Mouse (Mus musculus) yolk sac, embryonic 10.5 days (tissue): ENCODE results near the gene Opn4.

Source experiments
- DNase-seq: peaks from one replicate; pipeline ENCODE4 v3.0.0-alpha.2; 2017; ENCODE audit warnings: low spot score

Opn4 gene

DNA sequence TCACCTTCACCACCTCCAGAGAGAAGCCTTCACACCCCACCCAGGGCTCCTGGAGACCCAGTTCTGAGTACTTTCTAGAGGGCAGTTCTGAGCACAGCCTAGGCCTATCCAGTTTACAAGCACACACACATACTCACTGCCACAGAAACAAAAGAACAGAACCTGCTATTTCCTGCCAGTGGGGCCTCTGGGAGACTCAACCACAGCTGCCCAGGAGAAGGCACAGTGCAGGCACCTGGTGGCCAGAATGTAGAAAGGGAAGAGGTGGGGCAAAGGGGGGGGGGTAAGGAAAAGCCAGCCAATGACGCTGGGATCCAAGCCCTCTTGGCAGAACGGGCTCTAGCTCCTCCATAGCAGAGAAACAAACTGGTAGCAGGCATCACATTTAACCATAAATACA is 37.5 kb downstream of the Opn4 start:
- DNase-seq: no peak

DNA sequence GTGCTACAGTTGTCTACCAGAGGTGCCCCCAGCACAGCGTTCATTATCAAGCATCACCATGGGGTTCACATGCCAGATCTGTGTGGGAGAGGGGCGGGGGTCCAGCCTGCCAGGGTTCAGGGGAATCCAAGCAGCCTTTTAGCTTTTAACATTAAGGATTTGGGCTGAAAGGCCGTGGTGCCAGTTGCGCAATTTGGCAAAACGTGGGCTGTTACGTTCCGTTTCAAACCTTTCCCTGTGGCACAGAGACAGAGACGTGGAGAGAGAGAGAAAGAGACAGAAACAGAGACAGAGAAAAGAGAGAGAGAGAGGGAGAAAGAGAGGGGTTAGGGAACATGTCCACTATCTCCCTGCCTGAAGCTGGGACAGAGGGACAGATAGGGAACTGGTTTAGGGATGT is 38.3 kb downstream of the Opn4 start:
- DNase-seq: no peak

DNA sequence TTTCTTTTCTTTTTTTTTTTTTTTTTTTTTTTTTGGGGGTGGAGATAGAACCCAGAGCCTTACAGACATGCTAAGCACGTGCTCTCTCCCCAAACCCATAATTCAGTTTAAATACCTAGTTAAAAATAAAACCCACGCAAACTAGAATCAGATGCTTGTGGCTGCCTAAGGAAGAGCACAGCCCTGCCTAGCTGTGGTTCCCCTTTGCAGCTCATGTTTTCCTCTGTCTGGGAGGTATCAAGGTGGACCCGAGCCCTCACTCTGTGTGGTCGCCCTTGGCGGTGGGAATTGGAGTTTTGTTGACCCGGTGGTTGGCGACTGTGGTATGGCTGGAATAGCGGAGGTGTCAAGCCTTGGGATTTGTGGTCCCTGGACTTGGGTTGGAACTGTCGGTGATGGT is 41.0 kb downstream of the Opn4 start:
- DNase-seq: no peak

DNA sequence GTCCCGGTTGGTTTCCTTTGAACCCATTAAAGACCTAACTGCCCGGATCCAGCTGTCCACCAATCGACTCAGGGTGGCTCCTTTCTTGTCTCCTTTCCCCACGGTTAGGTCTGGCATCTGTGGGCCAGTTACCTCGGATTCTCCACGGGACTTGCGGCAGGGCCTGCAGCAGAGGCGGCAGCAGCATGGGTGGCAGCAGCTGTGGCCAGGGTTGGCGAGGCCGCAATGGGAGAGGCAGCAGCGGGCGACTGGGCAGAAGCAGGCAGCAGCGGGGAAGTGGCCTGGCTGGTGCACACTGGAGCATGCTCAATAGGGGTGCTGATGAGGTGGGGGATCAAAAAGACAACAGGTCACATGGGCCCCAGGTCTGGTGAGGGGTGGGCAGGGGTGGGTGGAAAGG is 44.7 kb downstream of the Opn4 start:
- DNase-seq: no peak

DNA sequence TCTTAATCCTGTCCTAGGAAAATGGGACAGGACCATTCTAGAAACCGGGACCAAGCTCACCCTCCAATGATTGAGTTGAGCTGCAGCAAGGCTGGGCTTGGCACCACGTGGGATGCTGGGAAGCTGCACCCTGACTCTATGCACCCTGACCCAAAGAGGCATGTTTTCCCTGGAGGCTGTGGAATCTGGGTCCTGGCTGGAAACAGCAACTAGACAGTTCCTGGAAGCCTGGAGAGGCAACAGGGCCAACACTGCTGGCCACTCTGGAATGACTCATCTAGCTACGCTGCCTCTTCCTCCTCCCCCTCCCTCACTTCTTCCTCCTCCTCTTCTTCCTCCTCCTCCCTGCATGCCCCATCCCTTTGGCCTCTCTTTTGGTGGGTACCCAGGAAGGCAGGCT is 45.9 kb downstream of the Opn4 start:
- DNase-seq: no peak

DNA sequence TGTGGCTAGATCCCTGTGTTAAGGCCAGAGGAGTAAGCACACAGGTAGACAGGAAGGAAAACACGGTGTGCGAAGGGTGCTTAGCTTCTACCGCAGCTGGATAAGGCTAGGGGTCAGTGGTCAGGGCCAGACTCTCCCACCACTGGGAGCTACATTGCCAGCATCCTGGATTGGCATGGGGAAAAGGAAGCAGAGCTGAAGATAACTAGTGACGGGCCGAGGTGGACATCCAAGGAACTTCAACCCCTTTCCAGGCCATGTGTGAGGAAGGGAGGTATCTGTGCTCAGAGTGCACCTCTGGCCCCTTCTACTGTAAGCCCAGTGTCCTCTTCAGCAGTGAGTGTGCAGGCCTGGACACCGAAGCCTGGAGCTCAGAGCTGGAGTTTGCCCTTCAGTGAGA is 46.5 kb downstream of the Opn4 start:
- DNase-seq: no peak

DNA sequence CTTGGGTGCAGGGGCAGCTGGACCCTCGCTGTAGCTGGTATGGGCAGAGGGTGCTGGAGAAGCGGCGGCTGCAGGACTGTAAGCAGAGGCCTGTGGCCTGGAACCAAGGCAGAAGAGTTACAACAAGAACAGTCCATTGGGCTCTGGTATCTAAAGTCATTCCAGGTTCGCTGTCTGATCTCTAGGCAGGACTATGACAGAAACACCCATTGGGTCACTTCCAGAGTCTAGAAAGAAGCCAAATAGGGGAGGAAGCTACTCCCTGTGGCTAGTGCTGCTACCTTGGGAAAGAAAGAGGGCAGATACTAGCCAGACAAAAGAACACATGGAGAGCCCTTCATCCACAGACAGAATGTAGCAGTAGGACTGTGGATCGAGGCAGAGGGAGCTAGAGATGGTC is 47.7 kb downstream of the Opn4 start:
- no peak for DNase-seq

DNA sequence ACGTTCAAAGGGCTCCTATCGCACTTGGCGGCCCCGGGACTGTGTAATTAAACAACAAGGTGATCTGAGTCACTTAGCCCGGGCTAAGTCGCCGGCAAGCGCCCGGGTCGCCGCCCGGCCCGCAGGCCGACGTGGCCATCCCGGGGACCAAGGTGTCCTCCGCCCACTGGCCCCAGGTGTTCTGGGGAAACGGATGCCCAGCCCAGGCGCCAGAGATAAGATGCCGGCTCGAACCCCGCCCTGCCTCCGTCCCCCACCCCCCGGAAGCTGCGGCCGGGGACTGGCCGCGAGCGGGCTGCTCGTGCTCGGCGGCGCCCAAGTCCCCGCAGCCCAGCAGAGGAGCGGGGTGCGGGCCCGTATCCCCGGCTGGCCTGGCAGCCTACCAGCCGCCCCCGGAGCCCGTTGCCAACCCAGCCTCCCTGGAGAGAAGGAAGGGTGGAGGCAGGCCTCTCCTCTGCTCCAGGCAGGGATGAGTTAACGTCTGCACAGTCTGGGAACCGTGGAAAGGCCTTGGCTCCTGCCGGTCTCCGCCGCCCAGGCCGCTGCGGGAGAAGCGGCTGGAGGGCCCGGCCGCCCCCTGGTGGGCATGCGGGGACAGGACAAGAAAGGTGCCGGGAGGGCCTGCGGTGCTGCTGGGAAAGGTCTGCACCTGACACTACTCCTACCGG is 50.8 kb downstream of the Opn4 start:
- DNase-seq: peak; percentile 90

DNA sequence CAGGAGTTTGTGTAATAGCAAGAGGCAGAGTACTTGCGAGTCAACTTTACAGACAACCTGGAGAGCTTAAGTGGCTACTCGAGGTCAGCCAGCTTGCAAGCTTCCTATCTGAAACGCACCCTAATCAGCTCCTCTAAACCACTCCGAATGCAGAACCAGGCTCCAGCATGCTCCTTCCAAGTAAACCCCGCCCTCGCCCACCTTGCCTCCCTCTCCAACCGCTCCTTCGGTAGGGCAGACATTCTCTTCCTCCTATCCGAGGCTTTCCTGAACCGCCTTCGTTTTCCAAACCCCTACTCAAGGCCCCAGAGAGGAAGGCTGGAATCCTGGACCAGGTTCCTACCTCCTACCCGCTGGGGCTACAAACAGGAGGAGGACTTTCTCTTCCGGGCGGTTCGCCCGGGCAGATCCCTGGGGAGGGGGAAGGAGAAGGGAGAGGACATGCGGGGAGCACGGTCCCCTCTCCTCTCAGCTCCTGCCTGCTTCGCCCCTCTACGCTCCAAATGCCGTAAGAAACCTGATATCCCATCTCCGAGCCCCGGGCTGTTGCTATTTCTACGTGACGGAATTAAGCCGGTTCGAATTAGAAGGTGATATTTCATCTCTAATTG is 51.4 kb downstream of the Opn4 start:
- DNase-seq: peak; percentile 79

DNA sequence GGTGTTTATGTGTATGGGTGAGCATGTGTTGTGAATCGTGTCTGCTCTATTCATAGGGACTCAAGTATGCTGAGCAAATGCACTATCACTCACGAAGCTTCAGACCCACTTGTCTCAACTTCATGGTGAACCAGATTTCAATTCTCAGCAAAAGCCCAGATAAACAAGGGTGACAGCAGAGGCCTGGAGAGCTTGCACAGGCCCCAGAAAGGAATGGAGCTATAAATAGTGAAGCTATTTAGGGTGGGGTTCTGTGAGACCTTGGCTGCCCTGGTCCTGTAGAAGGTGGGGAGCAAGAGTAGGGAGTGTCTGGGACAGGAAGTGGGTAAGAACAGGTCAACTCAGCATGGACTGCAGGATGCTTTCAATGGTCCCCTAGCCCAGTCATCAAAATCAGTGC is 55.4 kb downstream of the Opn4 start:
- DNase-seq: no peak

DNA sequence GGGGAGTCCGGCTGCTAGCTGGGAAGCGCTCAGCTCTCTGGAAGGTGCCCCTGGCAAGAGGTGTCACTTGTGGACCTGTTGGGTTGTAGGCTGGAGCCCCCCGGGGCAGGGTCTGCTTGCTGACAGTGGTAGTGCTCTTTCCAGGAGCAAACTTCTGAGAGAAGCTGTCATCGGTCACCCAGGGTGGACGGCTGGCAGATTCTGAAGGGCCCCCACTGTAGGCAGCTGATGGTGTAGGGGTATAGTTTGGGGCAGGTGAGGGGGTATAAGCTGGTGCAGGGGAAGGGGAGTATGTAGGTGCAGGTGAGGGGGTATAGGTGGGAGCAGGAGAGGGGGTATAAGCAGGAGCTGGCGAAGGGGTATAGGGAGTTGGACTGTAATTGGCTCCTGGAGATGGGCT is 55.9 kb downstream of the Opn4 start:
- no peak for DNase-seq

DNA sequence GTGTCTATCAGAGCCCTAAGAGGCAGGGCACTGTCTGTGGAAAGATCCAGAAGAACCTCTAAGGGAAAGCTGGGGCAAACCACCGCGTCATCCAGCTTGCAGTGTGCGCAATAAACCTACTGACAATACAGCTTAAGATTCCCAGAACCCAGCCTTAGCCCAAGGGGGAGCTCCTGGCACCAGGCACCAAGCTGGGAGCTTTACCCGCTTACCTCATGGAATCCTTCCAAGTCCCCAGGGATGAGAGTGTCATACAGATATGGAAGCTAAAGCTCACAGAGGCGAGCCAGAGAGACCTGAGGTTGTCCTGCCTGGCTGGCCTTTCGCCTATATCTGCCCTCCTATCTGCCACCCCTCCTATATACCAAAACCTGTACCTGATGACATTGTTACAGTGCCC is 56.3 kb downstream of the Opn4 start:
- DNase-seq: no peak

DNA sequence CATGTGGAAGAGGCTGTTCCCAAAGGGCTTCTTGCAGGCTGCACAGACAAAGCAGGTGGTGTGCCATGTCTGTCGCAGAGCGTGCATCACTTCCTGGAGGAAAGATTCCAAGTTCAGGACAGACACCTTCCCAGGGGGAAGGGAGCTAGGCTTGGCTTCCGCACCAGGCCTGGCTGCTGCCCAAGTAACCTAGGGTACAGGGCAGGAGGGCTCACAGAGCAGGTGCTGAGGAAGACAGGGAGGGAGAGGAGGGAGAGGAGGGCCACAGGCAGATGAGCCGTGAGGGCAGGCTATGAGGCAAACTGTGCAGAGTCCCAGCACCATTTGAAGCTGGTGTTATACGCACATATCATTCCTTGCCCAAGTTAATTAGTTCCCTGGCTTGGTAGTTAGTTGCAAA is 58.0 kb downstream of the Opn4 start:
- no peak for DNase-seq

DNA sequence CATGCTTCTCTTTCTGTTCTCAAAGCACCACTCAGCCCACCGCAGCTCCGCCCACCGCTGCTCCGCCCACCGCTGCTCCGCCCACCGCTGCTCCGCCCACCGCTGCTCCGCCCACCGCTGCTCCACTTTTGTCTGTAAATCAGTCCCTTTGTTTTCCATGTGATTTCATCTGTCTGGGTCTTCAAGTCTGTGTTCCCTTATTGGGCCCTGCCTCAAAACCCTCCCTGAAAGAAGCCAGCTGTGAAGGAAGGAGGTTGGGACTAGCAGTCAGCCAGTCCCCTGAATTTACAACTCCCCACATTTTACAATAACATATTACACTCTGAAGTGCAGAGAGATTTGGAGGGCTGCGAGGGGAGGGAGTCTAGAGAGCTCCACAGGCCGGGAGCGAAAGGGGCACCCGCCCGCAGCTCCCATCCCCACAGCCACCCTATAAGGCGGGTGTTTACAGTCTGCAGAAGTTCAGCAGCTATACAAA is 59.2 kb downstream of the Opn4 start:
- DNase-seq: peak; percentile 29
